Mouse (Mus musculus): ENCODE data around the gene Abcd3. TPM values are rescaled to one million over a fixed set of nuclear protein-coding genes. Genes with fewer than 3 reads are reported as not detected.
A peak's percentile ranks its signal among the peaks of the same experiment; 100 is the strongest.

The Abcd3 gene
- polyA plus RNA-seq, 1 experiment from 2014 or later = 90.5 TPM

- H3K4me1 ChIP-seq (ENCODE audit: control insufficient read depth, insufficient read depth, low read length) = peaks cover 17% of the 10 kb centered on the region
- H3K9ac ChIP-seq (ENCODE audit: low read length) = no peak overlapping the region
- peak overlapping the region; percentile 5 for H3K4me2 ChIP-seq (ENCODE audit: low read depth, low read length)
- no peak overlapping the region for H3K4me3 ChIP-seq (replicated peaks; ENCODE audit: low read length)
- no peak for ATAC-seq (ENCODE audit: insufficient read depth, low FRiP score)
- no peaks in the 10 kb centered on the region for H3K9me3 ChIP-seq (replicated peaks; ENCODE audit: control insufficient read depth, low read length)
- no peaks in the 10 kb centered on the region for H3K36me3 ChIP-seq (ENCODE audit: control insufficient read depth, insufficient read depth, low read length)
- H3K27ac ChIP-seq (ENCODE audit: low read length) = no peak overlapping the region
- 71% methylated on average over 7 of the region's 7 CpGs for WGBS
- no peaks in the 10 kb centered on the region for H3K27me3 ChIP-seq (ENCODE audit: control insufficient read depth, insufficient read depth, low read length)
These were observed 93.4 kb downstream of the Abcd3 start for GRCm38 (mm10) chr3:121721691-121722070.

GRCm38 (mm10) chr3:121720801-121721690 is 94.1 kb downstream of the Abcd3 start:
- peak overlapping the region; percentile 5 for H3K4me2 ChIP-seq (ENCODE audit: low read depth, low read length)
- ATAC-seq (ENCODE audit: insufficient read depth, low FRiP score) = no peak
- no peak overlapping the region for H3K4me3 ChIP-seq (replicated peaks; ENCODE audit: low read length)
- no peaks in the 10 kb centered on the region for H3K36me3 ChIP-seq (ENCODE audit: control insufficient read depth, insufficient read depth, low read length)
- no peak overlapping the region for H3K27ac ChIP-seq (ENCODE audit: low read length)
- no peaks in the 10 kb centered on the region for H3K9me3 ChIP-seq (replicated peaks; ENCODE audit: control insufficient read depth, low read length)
- H3K9ac ChIP-seq (ENCODE audit: low read length) = 0 out of 2 replicates have a peak overlapping the region, but pooled peaks have one; percentile 14
- 37% methylated on average over 14 of the region's 14 CpGs for WGBS
- peaks cover 17% of the 10 kb centered on the region for H3K4me1 ChIP-seq (ENCODE audit: control insufficient read depth, insufficient read depth, low read length)
- H3K27me3 ChIP-seq (ENCODE audit: control insufficient read depth, insufficient read depth, low read length) = no peaks in the 10 kb centered on the region

GRCm38 (mm10) chr3:121719701-121720100 is 95.4 kb downstream of the Abcd3 start:
- no peak for ATAC-seq (ENCODE audit: insufficient read depth, low FRiP score)
- WGBS = 69% methylated on average over 3 of the region's 3 CpGs
- Histone ChIP-seq H3K9me3 (replicated peaks; ENCODE audit: control insufficient read depth, low read length) (no peaks in the 10 kb centered on the region), H3K27ac (ENCODE audit: low read length) (no peak overlapping the region), H3K27me3 (ENCODE audit: control insufficient read depth, insufficient read depth, low read length) (no peaks in the 10 kb centered on the region), H3K36me3 (ENCODE audit: control insufficient read depth, insufficient read depth, low read length) (no peaks in the 10 kb centered on the region), H3K4me2 (ENCODE audit: low read depth, low read length) (no peak overlapping the region), H3K9ac (ENCODE audit: low read length) (no peak overlapping the region), H3K4me3 (replicated peaks; ENCODE audit: low read length) (no peak overlapping the region), H3K4me1 (ENCODE audit: control insufficient read depth, insufficient read depth, low read length) (peaks cover 15% of the 10 kb centered on the region)

- no peaks in the 10 kb centered on the region for H3K9me3 ChIP-seq (replicated peaks; ENCODE audit: control insufficient read depth, low read length)
- no peaks in the 10 kb centered on the region for H3K36me3 ChIP-seq (ENCODE audit: control insufficient read depth, insufficient read depth, low read length)
- H3K4me1 ChIP-seq (ENCODE audit: control insufficient read depth, insufficient read depth, low read length) = peaks cover 10% of the 10 kb centered on the region
- no peak for ATAC-seq (ENCODE audit: insufficient read depth, low FRiP score)
- no peak overlapping the region for H3K9ac ChIP-seq (ENCODE audit: low read length)
- H3K27me3 ChIP-seq (ENCODE audit: control insufficient read depth, insufficient read depth, low read length) = no peaks in the 10 kb centered on the region
- H3K27ac ChIP-seq (ENCODE audit: low read length) = no peak overlapping the region
- 79% methylated on average over 8 of the region's 8 CpGs for WGBS
- no peak overlapping the region for H3K4me3 ChIP-seq (replicated peaks; ENCODE audit: low read length)
- H3K4me2 ChIP-seq (ENCODE audit: low read depth, low read length) = no peak overlapping the region
These were observed 96.4 kb downstream of the Abcd3 start for GRCm38 (mm10) chr3:121718679-121719078.

- no peaks in the 10 kb centered on the region for H3K36me3 ChIP-seq (ENCODE audit: control insufficient read depth, insufficient read depth, low read length)
- WGBS = 80% methylated on average over 5 of the region's 5 CpGs
- no peak overlapping the region for H3K4me2 ChIP-seq (ENCODE audit: low read depth, low read length)
- H3K4me1 ChIP-seq (ENCODE audit: control insufficient read depth, insufficient read depth, low read length) = peaks cover 11% of the 10 kb centered on the region
- H3K27ac ChIP-seq (ENCODE audit: low read length) = no peak overlapping the region
- no peaks in the 10 kb centered on the region for H3K27me3 ChIP-seq (ENCODE audit: control insufficient read depth, insufficient read depth, low read length)
- ATAC-seq (ENCODE audit: insufficient read depth, low FRiP score) = no peak
- H3K9ac ChIP-seq (ENCODE audit: low read length) = no peak overlapping the region
- no peak overlapping the region for H3K4me3 ChIP-seq (replicated peaks; ENCODE audit: low read length)
- no peaks in the 10 kb centered on the region for H3K9me3 ChIP-seq (replicated peaks; ENCODE audit: control insufficient read depth, low read length)
These were observed 98.6 kb downstream of the Abcd3 start for GRCm38 (mm10) chr3:121716480-121716879.

- no peaks in the 10 kb centered on the region for H3K9me3 ChIP-seq (replicated peaks; ENCODE audit: control insufficient read depth, low read length)
- H3K27ac ChIP-seq (ENCODE audit: low read length) = no peak overlapping the region
- no peak for ATAC-seq (ENCODE audit: insufficient read depth, low FRiP score)
- WGBS = 67% methylated on average over 6 of the region's 6 CpGs
- no peaks in the 10 kb centered on the region for H3K36me3 ChIP-seq (ENCODE audit: control insufficient read depth, insufficient read depth, low read length)
- no peaks in the 10 kb centered on the region for H3K27me3 ChIP-seq (ENCODE audit: control insufficient read depth, insufficient read depth, low read length)
- H3K9ac ChIP-seq (ENCODE audit: low read length) = no peak overlapping the region
- no peak overlapping the region for H3K4me2 ChIP-seq (ENCODE audit: low read depth, low read length)
- no peak overlapping the region for H3K4me3 ChIP-seq (replicated peaks; ENCODE audit: low read length)
- peaks cover 11% of the 10 kb centered on the region for H3K4me1 ChIP-seq (ENCODE audit: control insufficient read depth, insufficient read depth, low read length)
These were observed 99.2 kb downstream of the Abcd3 start for GRCm38 (mm10) chr3:121715741-121716459.

- Histone ChIP-seq H3K9me3 (replicated peaks; ENCODE audit: control insufficient read depth, low read length) (no peaks in the 10 kb centered on the region), H3K27ac (ENCODE audit: low read length) (no peak overlapping the region), H3K27me3 (ENCODE audit: control insufficient read depth, insufficient read depth, low read length) (no peaks in the 10 kb centered on the region), H3K4me3 (replicated peaks; ENCODE audit: low read length) (no peak overlapping the region), H3K9ac (ENCODE audit: low read length) (no peak overlapping the region), H3K4me1 (ENCODE audit: control insufficient read depth, insufficient read depth, low read length) (peaks cover 11% of the 10 kb centered on the region), H3K36me3 (ENCODE audit: control insufficient read depth, insufficient read depth, low read length) (no peaks in the 10 kb centered on the region), H3K4me2 (ENCODE audit: low read depth, low read length) (no peak overlapping the region)
- ATAC-seq (ENCODE audit: insufficient read depth, low FRiP score) = no peak
These were observed 99.8 kb downstream of the Abcd3 start for GRCm38 (mm10) chr3:121715336-121715735.

GRCm38 (mm10) chr3:121714461-121714860 is 100.6 kb downstream of the Abcd3 start:
- H3K27ac ChIP-seq (ENCODE audit: low read length) = no peak overlapping the region
- H3K27me3 ChIP-seq (ENCODE audit: control insufficient read depth, insufficient read depth, low read length) = no peaks in the 10 kb centered on the region
- no peak for ATAC-seq (ENCODE audit: insufficient read depth, low FRiP score)
- no peak overlapping the region for H3K4me3 ChIP-seq (replicated peaks; ENCODE audit: low read length)
- H3K9me3 ChIP-seq (replicated peaks; ENCODE audit: control insufficient read depth, low read length) = no peaks in the 10 kb centered on the region
- no peaks in the 10 kb centered on the region for H3K36me3 ChIP-seq (ENCODE audit: control insufficient read depth, insufficient read depth, low read length)
- no peak overlapping the region for H3K9ac ChIP-seq (ENCODE audit: low read length)
- no peak overlapping the region for H3K4me2 ChIP-seq (ENCODE audit: low read depth, low read length)
- whole genome bisulfite sequencing = 75% methylated on average over 2 of the region's 2 CpGs
- H3K4me1 ChIP-seq (ENCODE audit: control insufficient read depth, insufficient read depth, low read length) = peaks cover 11% of the 10 kb centered on the region

GRCm38 (mm10) chr3:121713816-121714215 is 101.3 kb downstream of the Abcd3 start:
- no peaks in the 10 kb centered on the region for H3K36me3 ChIP-seq (ENCODE audit: control insufficient read depth, insufficient read depth, low read length)

More at GRCm38 (mm10) chr3:121713816-121714215, 101.3 kb downstream of the Abcd3 start:
- no peaks in the 10 kb centered on the region for H3K27me3 ChIP-seq (ENCODE audit: control insufficient read depth, insufficient read depth, low read length)
- H3K27ac ChIP-seq (ENCODE audit: low read length) = no peak overlapping the region; the same call in 1 of the 2 replicates
- no peaks in the 10 kb centered on the region for H3K9me3 ChIP-seq (replicated peaks; ENCODE audit: control insufficient read depth, low read length)
- no peak overlapping the region for H3K9ac ChIP-seq (ENCODE audit: low read length)
- H3K4me3 ChIP-seq (replicated peaks; ENCODE audit: low read length) = no peak overlapping the region
- 69% methylated on average over 8 of the region's 8 CpGs for WGBS
- H3K4me1 ChIP-seq (ENCODE audit: control insufficient read depth, insufficient read depth, low read length) = peaks cover 11% of the 10 kb centered on the region
- 0 out of 2 replicates have a peak overlapping the region, but pooled peaks have one; percentile 35 for H3K4me2 ChIP-seq (ENCODE audit: low read depth, low read length)
- ATAC-seq (ENCODE audit: insufficient read depth, low FRiP score) = no peak
